8 mouse cellular contexts compared by ENCODE assay signal in the genomic region with DNA sequence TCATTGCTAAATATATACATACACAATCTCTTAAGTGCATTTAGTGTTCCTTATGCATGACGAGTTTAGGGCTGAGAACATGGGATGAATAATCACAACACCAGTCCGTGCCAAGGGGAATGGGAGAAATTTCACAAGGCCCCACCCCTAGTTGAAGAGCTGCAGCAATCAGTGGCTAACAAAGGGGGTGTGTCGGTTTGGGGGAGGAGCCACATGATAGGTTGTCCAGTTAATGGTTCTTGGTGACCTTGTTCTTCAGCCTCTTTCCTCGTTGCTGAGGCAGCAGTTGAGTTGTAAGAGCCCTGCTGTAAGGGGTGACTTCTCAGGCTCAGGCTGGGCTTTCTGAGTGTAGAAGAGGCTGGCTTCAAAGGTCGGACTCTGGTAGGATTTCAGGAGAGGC. TPM values are rescaled to one million over a fixed set of nuclear protein-coding genes. Genes with fewer than 3 reads are reported as not detected.
DNase-seq lines count a peak whose midpoint lies in the region; ATAC-seq lines count a peak whose summit lies in the region.

No protein-coding gene starts in this region.

- no peak overlapping the region for H3K27ac ChIP-seq in heart, embryonic 11.5 days (ENCODE audit: low read depth, low read length)
- peak overlapping the region; percentile 14 to 57; a peak in 3 of 4 replicates for H3K27ac ChIP-seq in heart, embryonic 14.5 days (replicated peaks in 1 of 2; ENCODE audit: control insufficient read depth in 1 of 2, insufficient read depth in 1 of 2, low read depth in 2 of 2, low read length in 2 of 2)
- H3K27ac ChIP-seq in midbrain, embryonic 14.5 days (replicated peaks; ENCODE audit: low read depth, low read length) = no peak overlapping the region

- peaks cover 22% of the 10 kb centered on the region for H3K4me1 ChIP-seq in heart, embryonic 11.5 days (ENCODE audit: control insufficient read depth, insufficient read depth, low read length)
- H3K4me1 ChIP-seq in heart, embryonic 14.5 days (ENCODE audit: control insufficient read depth in 2 of 2, insufficient read depth in 2 of 2, low read length in 2 of 2) = peaks cover 17 to 33% of the 10 kb centered on the region in 2 experiments
- H3K4me1 ChIP-seq in midbrain, embryonic 14.5 days (ENCODE audit: control insufficient read depth, insufficient read depth, low read length) = peaks cover 14% of the 10 kb centered on the region

- peaks cover 6% of the 10 kb centered on the region; the same call in 1 of the 2 replicates for H3K36me3 ChIP-seq in heart, embryonic 11.5 days (ENCODE audit: control insufficient read depth, insufficient read depth, low read length)
- H3K36me3 ChIP-seq in heart, embryonic 14.5 days (ENCODE audit: control insufficient read depth, insufficient read depth, low read length) = peaks cover 32% of the 10 kb centered on the region
- H3K36me3 ChIP-seq in midbrain, embryonic 14.5 days (ENCODE audit: control insufficient read depth, insufficient read depth, low read length) = peaks cover 18% of the 10 kb centered on the region

- no peak overlapping the region for H3K9ac ChIP-seq in heart, embryonic 11.5 days (ENCODE audit: low read depth, low read length)
- H3K9ac ChIP-seq in heart, embryonic 14.5 days (ENCODE audit: low read length) = peak overlapping the region; percentile 99
- H3K9ac ChIP-seq in midbrain, embryonic 14.5 days (replicated peaks; ENCODE audit: low read length) = no peak overlapping the region

- H3K9me3 ChIP-seq in heart, embryonic 11.5 days (replicated peaks; ENCODE audit: control insufficient read depth, low read length) = no peaks in the 10 kb centered on the region
- H3K9me3 ChIP-seq in heart, embryonic 14.5 days (ENCODE audit: control insufficient read depth, low read length) = no peaks in the 10 kb centered on the region
- no peaks in the 10 kb centered on the region for H3K9me3 ChIP-seq in midbrain, embryonic 14.5 days (ENCODE audit: control insufficient read depth, low read length)

- no peaks in the 10 kb centered on the region for H3K27me3 ChIP-seq in heart, embryonic 11.5 days (ENCODE audit: control insufficient read depth, insufficient read depth, low read length)
- H3K27me3 ChIP-seq in heart, embryonic 14.5 days (ENCODE audit: control insufficient read depth, insufficient read depth, low read length) = no peaks in the 10 kb centered on the region
- no peaks in the 10 kb centered on the region for H3K27me3 ChIP-seq in midbrain, embryonic 14.5 days (ENCODE audit: control insufficient read depth, insufficient read depth, low read length)

- 27% methylated on average over 5 of the region's 5 CpGs for WGBS in heart, embryonic 11.5 days (ENCODE audit: insufficient replicate concordance)
- WGBS in heart, embryonic 14.5 days = 24% methylated on average over 5 of the region's 5 CpGs
- 57% methylated on average over 5 of the region's 5 CpGs for WGBS in midbrain, embryonic 14.5 days

- no peak overlapping the region for H3K4me2 ChIP-seq in heart, embryonic 11.5 days
- peak overlapping the region; percentile 77 for H3K4me2 ChIP-seq in heart, embryonic 14.5 days (ENCODE audit: low read length)
- H3K4me2 ChIP-seq in midbrain, embryonic 14.5 days (ENCODE audit: low read length) = peak overlapping the region; percentile 92; the same call in 1 of the 2 replicates

- no peak for ATAC-seq in heart, embryonic 11.5 days (replicated peaks; ENCODE audit: insufficient number of reproducible peaks, low FRiP score, low TSS enrichment)
- no peak for ATAC-seq in heart, embryonic 14.5 days (ENCODE audit: insufficient number of reproducible peaks, insufficient read depth, low FRiP score, low read depth)
- ATAC-seq in midbrain, embryonic 14.5 days (ENCODE audit: low FRiP score, low TSS enrichment) = no peak
- ATAC-seq in cerebellum, adult (ENCODE audit: insufficient number of reproducible peaks, low FRiP score, low TSS enrichment) = no peak
- ATAC-seq in megakaryocyte-erythroid progenitor cell, adult 5-6 weeks (replicated peaks; ENCODE audit: low FRiP score, low TSS enrichment, poor library complexity, severe bottlenecking) = no peak

- H3K4me3 ChIP-seq in heart, embryonic 11.5 days (ENCODE audit: low read depth, low read length) = no peak overlapping the region
- H3K4me3 ChIP-seq in heart, embryonic 14.5 days (ENCODE audit: control insufficient read depth in 1 of 2, insufficient read depth in 1 of 2, low read depth in 1 of 2, low read length in 2 of 2) = 0 out of 4 replicates have a peak overlapping the region, but pooled peaks of 1 of the 2 experiments have one; percentile 86
- no peak overlapping the region for H3K4me3 ChIP-seq in midbrain, embryonic 14.5 days (replicated peaks; ENCODE audit: low read depth, low read length)

- DNase-seq in heart, adult 18-20 months = peak; percentile 78 to 85
- peak; percentile 81 for DNase-seq in ZHBTc4 (ENCODE audit: low read depth, low spot score)
- peak; percentile 92 for DNase-seq in kidney, postnatal 14 days
- DNase-seq in midbrain, embryonic 14.5 days = no peak

RNA-seq across cellular contexts. Expression of a gene that starts 1.9 kb away (rescaled TPM):
- 1,000 to 10,000 TPM; 1,306 to 1,387 TPM for total RNA-seq in heart, adult 18-20 months (2021)
- polyA plus RNA-seq in heart, embryonic 11.5 days (2014; fragmentation: Nextera tagmentation; extraction: Ambion mirVana) = 760 and 778 TPM in 2 replicates
- polyA plus RNA-seq in heart, embryonic 14.5 days (2014; fragmentation: Nextera tagmentation; extraction: Ambion mirVana) = 1,003 and 1,015 TPM in 2 replicates
- polyA plus RNA-seq in midbrain, embryonic 14.5 days (2014; fragmentation: Nextera tagmentation; extraction: Ambion mirVana) = 456 and 524 TPM in 2 replicates
- 154 and 177 TPM in 2 replicates for total RNA-seq in megakaryocyte-erythroid progenitor cell, adult 5-6 weeks (2014; fragmentation: Nextera tagmentation)
- total RNA-seq in megakaryocyte-erythroid progenitor cell, adult 5-6 weeks (2017) = 99.5 and 128 TPM in 2 replicates

RNA-seq across cellular contexts. Expression of a gene that starts 23.7 kb away (rescaled TPM):
- total RNA-seq in heart, adult 18-20 months (2021) = 10 to 100 TPM; 14.3 to 17.3 TPM
- 18.2 and 18.9 TPM in 2 replicates for polyA plus RNA-seq in heart, embryonic 11.5 days (2014; fragmentation: Nextera tagmentation; extraction: Ambion mirVana)
- polyA plus RNA-seq in heart, embryonic 14.5 days (2014; fragmentation: Nextera tagmentation; extraction: Ambion mirVana) = 24.7 and 27.2 TPM in 2 replicates
- polyA plus RNA-seq in midbrain, embryonic 14.5 days (2014; fragmentation: Nextera tagmentation; extraction: Ambion mirVana) = 162 and 173 TPM in 2 replicates
- total RNA-seq in megakaryocyte-erythroid progenitor cell, adult 5-6 weeks (2014; fragmentation: Nextera tagmentation) = 24.6 and 25.2 TPM in 2 replicates
- total RNA-seq in megakaryocyte-erythroid progenitor cell, adult 5-6 weeks (2017) = 20.4 and 28.7 TPM in 2 replicates

RNA-seq across cellular contexts. Expression of a gene that starts 47.3 kb away (rescaled TPM):
- total RNA-seq in heart, adult 18-20 months (2021) = 1 to 10 TPM; 1.6 to 2.5 TPM
- 246 and 248 TPM in 2 replicates for polyA plus RNA-seq in heart, embryonic 11.5 days (2014; fragmentation: Nextera tagmentation; extraction: Ambion mirVana)
- polyA plus RNA-seq in heart, embryonic 14.5 days (2014; fragmentation: Nextera tagmentation; extraction: Ambion mirVana) = 243 and 295 TPM in 2 replicates
- polyA plus RNA-seq in midbrain, embryonic 14.5 days (2014; fragmentation: Nextera tagmentation; extraction: Ambion mirVana) = 142 and 169 TPM in 2 replicates
- not detected in 2 replicates for total RNA-seq in megakaryocyte-erythroid progenitor cell, adult 5-6 weeks (2014; fragmentation: Nextera tagmentation)
- not detected in 2 replicates for total RNA-seq in megakaryocyte-erythroid progenitor cell, adult 5-6 weeks (2017)

RNA-seq across cellular contexts. Expression of a gene that starts 56.8 kb away (rescaled TPM):
- total RNA-seq in heart, adult 18-20 months (2021) = 1 to 10 TPM in 1 of 2 experiments, under 1 TPM in 1; 0.97 to 1.4 TPM
- polyA plus RNA-seq in heart, embryonic 11.5 days (2014; fragmentation: Nextera tagmentation; extraction: Ambion mirVana) = 3.8 and 5.9 TPM in 2 replicates
- 0.89 and 1.2 TPM in 2 replicates for polyA plus RNA-seq in heart, embryonic 14.5 days (2014; fragmentation: Nextera tagmentation; extraction: Ambion mirVana)
- 1.1 and 1.7 TPM in 2 replicates for polyA plus RNA-seq in midbrain, embryonic 14.5 days (2014; fragmentation: Nextera tagmentation; extraction: Ambion mirVana)
- 1.3 and 1.6 TPM in 2 replicates for total RNA-seq in megakaryocyte-erythroid progenitor cell, adult 5-6 weeks (2014; fragmentation: Nextera tagmentation)
- total RNA-seq in megakaryocyte-erythroid progenitor cell, adult 5-6 weeks (2017) = 2.9 and 3.8 TPM in 2 replicates

Comparison
In these comparisons a context has a peak if more than half of its experiments do, and no peak if none do; other contexts are left out.
1. H3K27ac ChIP-seq: peak in heart, embryonic 14.5 days (2 of 2); none in heart, embryonic 11.5 days (single experiment) and midbrain, embryonic 14.5 days (single experiment).